Mouse (Mus musculus) lung, adult 2 months (tissue): ENCODE data around the gene 4930402F06Rik.

Experiments
- CTCF ChIP-seq: fragments of 200-500 bp; IDR thresholded peaks from 2 replicates; pipeline ENCODE4 v1.5.1; 2011; ENCODE audit warnings: mild to moderate bottlenecking, low read length, control low read depth; ENCODE audit not compliant: insufficient read depth
- POLR2A ChIP-seq: fragments of 200-500 bp; IDR thresholded peaks from 2 replicates; pipeline ENCODE4 v1.6.1; 2011; ENCODE audit warnings: low read depth, mild to moderate bottlenecking, control low read depth, low read length, borderline replicate concordance; ENCODE audit errors: extremely low read depth

GRCm38 (mm10) chr2:35408409-35409110 is 11.6 kb upstream of the 4930402F06Rik start:
- TF ChIP-seq POLR2A (no peak), CTCF (no peak)
